Mouse (Mus musculus) heart, embryonic 14.5 days (tissue): ENCODE results near the gene Dip2c. TPM values are rescaled to one million over a fixed set of nuclear protein-coding genes. Genes with fewer than 3 reads are reported as not detected.

Experiments used
- ATAC-seq: fragments of 200-750 bp; cut with Nextera tagmentation; 2 replicates; pipeline ENCODE4 v1.8.0; 2017; ENCODE audit warnings: low read depth, moderate TSS enrichment; ENCODE audit not compliant: insufficient number of reproducible peaks, insufficient read depth, low FRiP score
- H3K27ac ChIP-seq, 2 experiments: fragments of 200-500 bp in 1 of 2; fragments of 300-500 bp in 1 of 2; sonication (generic) in 1 of 2; replicated peaks in 1 of 2; 2 replicates each; pipeline ENCODE4 v1.5.1; 2012 to 2014; ENCODE audit warnings: low read depth in 2 of 2, low read length in 2 of 2, control low read depth in 1 of 2, mild to moderate bottlenecking in 1 of 2, mixed read lengths in 1 of 2; ENCODE audit not compliant: control insufficient read depth in 1 of 2, insufficient read depth in 1 of 2
- H3K27me3 ChIP-seq: fragments of 300-500 bp; sonication (generic); 2 replicates; pipeline ENCODE4 v1.6.1; 2014; ENCODE audit warnings: mild to moderate bottlenecking, low read length, control low read depth; ENCODE audit not compliant: control insufficient read depth, insufficient read depth
- H3K36me3 ChIP-seq: fragments of 300-500 bp; sonication (generic); 2 replicates; pipeline ENCODE4 v1.6.1; 2014; ENCODE audit warnings: mild to moderate bottlenecking, control low read depth, low read length, mixed read lengths; ENCODE audit not compliant: control insufficient read depth, insufficient read depth
- H3K4me1 ChIP-seq, 2 experiments: fragments of 200-500 bp in 1 of 2; fragments of 300-500 bp in 1 of 2; sonication (generic) in 1 of 2; 2 replicates each; pipeline ENCODE4 v1.6.1; 2012 to 2014; ENCODE audit warnings: low read length in 2 of 2, control low read depth in 1 of 2, mixed read lengths in 1 of 2; ENCODE audit not compliant: control insufficient read depth in 2 of 2, insufficient read depth in 2 of 2
- H3K4me2 ChIP-seq: fragments of 300-500 bp; sonication (generic); 2 replicates; pipeline ENCODE4 v1.6.1; 2014; ENCODE audit warnings: mild to moderate bottlenecking, low read length
- H3K4me3 ChIP-seq, 2 experiments: fragments of 200-500 bp in 1 of 2; fragments of 300-500 bp in 1 of 2; sonication (generic) in 1 of 2; 2 replicates each; pipeline ENCODE4 v1.5.1; 2012 to 2014; ENCODE audit warnings: low read length in 2 of 2, mild to moderate bottlenecking in 2 of 2, control low read depth in 1 of 2, low read depth in 1 of 2, moderate library complexity in 1 of 2; ENCODE audit not compliant: control insufficient read depth in 1 of 2, insufficient read depth in 1 of 2
- H3K9ac ChIP-seq: fragments of 300-500 bp; sonication (generic); 2 replicates; pipeline ENCODE4 v1.6.1; 2014; ENCODE audit warnings: mild to moderate bottlenecking, low read length
- H3K9me3 ChIP-seq: fragments of 300-500 bp; sonication (generic); 2 replicates; pipeline ENCODE4 v1.6.1; 2016; ENCODE audit warnings: low read length, control low read depth; ENCODE audit not compliant: control insufficient read depth
- WGBS: fragments of 180-500 bp; shearing (Covaris S2); extraction: QIAGEN DNeasy Blood & Tissue Kit; methylation state at CpG from one replicate; pipeline ENCODE4 v1.1.7; 2014; 5-methylcytosine and 5-hydroxymethylcytosine counted together
- polyA plus RNA-seq: library from polyadenylated mRNA; unstranded; fragments of >200 nt; fragmentation: Nextera tagmentation; extraction: Ambion mirVana; gene quantifications from 2 replicates; pipeline ENCODE4 v1.2.1, GENCODE M21; 2014

Dip2c gene
- polyA plus RNA-seq, 1 experiment from 2014 or later, result 11.0 TPM

DNA sequence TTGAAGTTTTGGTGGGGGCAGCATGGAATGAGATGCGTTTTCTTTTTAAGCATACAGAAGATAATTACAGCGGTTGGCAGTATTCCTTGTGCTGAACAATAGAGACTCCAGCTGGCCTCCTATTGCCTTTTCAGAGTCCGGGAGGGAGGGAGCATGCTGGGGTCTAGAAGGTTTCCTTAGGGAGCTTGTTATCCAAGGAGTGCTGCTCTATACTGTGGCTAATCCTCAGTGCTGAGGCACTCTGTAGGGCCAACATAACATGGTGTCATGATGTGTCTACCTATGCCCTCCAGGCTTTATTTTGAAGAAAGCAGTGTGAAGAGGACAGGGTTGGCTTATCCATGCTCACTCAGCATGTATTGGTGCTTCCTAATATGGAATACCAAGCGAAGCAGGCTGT lies 79.0 kb downstream of the Dip2c start:
- no peak for ATAC-seq
- peaks cover 5 to 17% of the 10 kb centered on the region in 2 experiments for H3K4me1 ChIP-seq
- no peaks in the 10 kb centered on the region for H3K27me3 ChIP-seq
- no peak overlapping the region for H3K4me2 ChIP-seq
- H3K9me3 ChIP-seq, result no peaks in the 10 kb centered on the region
- 73% methylated on average over 4 of the region's 4 CpGs for WGBS
- H3K27ac ChIP-seq, result no peak overlapping the region
- H3K36me3 ChIP-seq, result no peaks in the 10 kb centered on the region
- H3K4me3 ChIP-seq, result no peak overlapping the region
- no peak overlapping the region for H3K9ac ChIP-seq

GRCm38 (mm10) chr13:9361457-9361856 lies 85.1 kb downstream of the Dip2c start:
- Histone ChIP-seq H3K4me3 (no peak overlapping the region), H3K27ac (no peak overlapping the region), H3K36me3 (no peaks in the 10 kb centered on the region), H3K9me3 (no peaks in the 10 kb centered on the region), H3K4me2 (no peak overlapping the region), H3K9ac (no peak overlapping the region), H3K4me1 (peaks cover 3 to 12% of the 10 kb centered on the region in 2 experiments; a peak in 2 of 4 replicates), H3K27me3 (no peaks in the 10 kb centered on the region)
- WGBS, result 51% methylated on average over 2 of the region's 2 CpGs
- ATAC-seq, result no peak

DNA sequence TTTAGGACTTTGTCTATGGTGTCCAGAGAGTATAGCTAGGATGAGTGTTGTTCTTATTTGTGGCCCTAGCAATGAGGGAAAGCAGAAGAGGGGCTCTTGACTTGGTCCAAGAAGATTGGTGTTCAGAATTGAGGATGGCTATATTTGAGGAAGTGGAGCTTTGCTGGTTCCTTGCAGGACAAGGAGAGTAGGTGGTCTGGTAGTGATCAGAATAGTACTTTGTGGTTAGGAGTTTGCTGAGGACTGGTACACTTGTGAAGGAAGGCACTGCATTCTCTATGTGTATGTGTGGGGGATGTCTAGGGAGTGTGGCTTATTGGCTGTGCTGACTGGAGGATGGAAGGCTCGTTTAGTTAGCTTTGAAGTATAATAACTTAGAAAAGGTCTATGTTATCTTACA lies 95.1 kb downstream of the Dip2c start:
- 78% methylated on average over 1 of the region's 1 CpGs for WGBS
- no peaks in the 10 kb centered on the region for H3K36me3 ChIP-seq
- H3K27ac ChIP-seq, result no peak overlapping the region
- no peak overlapping the region for H3K4me3 ChIP-seq
- H3K9me3 ChIP-seq, result no peaks in the 10 kb centered on the region
- ATAC-seq, result no peak
- H3K4me1 ChIP-seq, result peaks cover 2 to 7% of the 10 kb centered on the region in 2 experiments; a peak in 3 of 4 replicates
- H3K27me3 ChIP-seq, result no peaks in the 10 kb centered on the region
- no peak overlapping the region for H3K9ac ChIP-seq
- H3K4me2 ChIP-seq, result no peak overlapping the region

DNA sequence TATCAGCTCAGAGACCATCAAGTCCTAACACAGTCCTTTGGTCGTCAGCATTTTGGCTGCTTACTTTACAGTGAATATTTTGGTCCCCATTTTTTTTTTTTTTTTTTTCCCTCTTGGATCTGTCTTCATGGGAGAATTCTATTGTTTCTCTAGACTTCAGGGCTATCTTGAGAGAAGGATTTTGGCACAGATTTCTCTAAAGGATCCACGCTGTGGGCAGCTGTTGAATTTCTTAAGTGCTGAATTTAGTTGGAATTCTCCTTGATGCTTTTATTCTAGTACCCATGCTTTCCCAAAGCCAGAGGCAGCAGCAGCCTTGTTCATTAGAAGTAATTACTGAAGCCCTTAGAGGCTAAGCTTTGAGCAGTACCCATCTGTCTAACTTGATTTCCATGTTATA lies 100.8 kb downstream of the Dip2c start:
- H3K27me3 ChIP-seq, result no peaks in the 10 kb centered on the region
- H3K27ac ChIP-seq, result no peak overlapping the region
- H3K4me2 ChIP-seq, result no peak overlapping the region
- no peak overlapping the region for H3K4me3 ChIP-seq
- peaks cover 4 to 11% of the 10 kb centered on the region in 2 experiments for H3K4me1 ChIP-seq
- ATAC-seq, result no peak
- no peak overlapping the region for H3K9ac ChIP-seq
- H3K9me3 ChIP-seq, result peaks cover 8% of the 10 kb centered on the region
- WGBS, result 51% methylated on average over 2 of the region's 2 CpGs
- H3K36me3 ChIP-seq, result no peaks in the 10 kb centered on the region

- Histone ChIP-seq H3K4me1 (peaks cover 4 to 11% of the 10 kb centered on the region in 2 experiments), H3K4me3 (no peak overlapping the region), H3K9ac (no peak overlapping the region), H3K27me3 (no peaks in the 10 kb centered on the region), H3K4me2 (no peak overlapping the region), H3K36me3 (no peaks in the 10 kb centered on the region), H3K27ac (no peak overlapping the region), H3K9me3 (peaks cover 8% of the 10 kb centered on the region)
- ATAC-seq, result no peak
- 76% methylated on average over 5 of the region's 5 CpGs for WGBS
Observed at GRCm38 (mm10) chr13:9380740-9381410, 104.5 kb downstream of the Dip2c start.

DNA sequence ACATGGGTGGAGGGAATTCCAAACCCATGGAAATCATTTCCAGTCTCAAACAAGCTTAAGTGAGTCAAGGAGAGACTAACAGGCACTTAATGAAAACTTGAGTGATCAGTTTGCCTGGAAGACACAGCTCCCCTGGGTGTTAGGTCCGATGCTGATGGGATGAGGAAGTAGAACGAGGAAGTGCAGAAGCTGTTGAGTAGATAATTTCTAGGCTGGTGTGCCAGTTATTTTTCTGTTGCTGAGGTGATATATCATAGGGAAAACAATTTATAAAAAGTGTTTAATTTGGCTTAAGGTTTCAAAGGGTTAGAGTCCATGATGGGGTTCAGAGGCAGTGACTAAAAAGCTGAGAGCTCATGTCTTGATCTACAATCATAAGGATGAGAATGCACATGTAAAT lies 111.7 kb downstream of the Dip2c start:
- Histone ChIP-seq H3K4me3 (peak overlapping the region in 1 of 2 experiments; percentile 27; a peak in 3 of 4 replicates), H3K27me3 (no peaks in the 10 kb centered on the region), H3K36me3 (no peaks in the 10 kb centered on the region), H3K4me1 (peaks cover 0 to 4% of the 10 kb centered on the region in 2 experiments; a peak in 3 of 4 replicates), H3K9me3 (no peaks in the 10 kb centered on the region), H3K9ac (peak overlapping the region; percentile 54; the same call in 1 of the 2 replicates), H3K4me2 (peak overlapping the region; percentile 62), H3K27ac (no peak overlapping the region)
- ATAC-seq, result no peak
- WGBS, result 68% methylated on average over 2 of the region's 2 CpGs

DNA sequence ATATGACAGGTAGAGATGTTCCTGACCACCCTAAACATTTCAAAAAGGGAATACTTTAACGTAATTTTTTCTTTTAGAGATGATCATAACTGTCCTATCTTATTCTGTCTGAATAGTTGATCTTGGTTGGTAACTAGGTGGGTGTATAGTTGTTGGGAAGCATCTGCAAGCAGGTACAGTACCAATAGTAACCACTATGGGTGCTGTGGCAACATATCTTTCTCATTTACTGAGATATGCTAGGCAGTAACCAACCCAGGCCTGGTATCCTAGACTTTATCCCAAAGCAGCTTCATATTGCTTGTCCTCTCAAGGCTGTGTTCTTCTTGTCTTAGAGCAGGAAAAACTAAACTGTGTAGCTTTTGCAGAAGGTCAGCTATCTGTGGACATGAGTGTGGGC lies 113.0 kb downstream of the Dip2c start:
- 81% methylated on average over 1 of the region's 1 CpGs for WGBS
- H3K27ac ChIP-seq, result no peak overlapping the region
- no peaks in the 10 kb centered on the region for H3K27me3 ChIP-seq
- H3K9ac ChIP-seq, result no peak overlapping the region
- H3K36me3 ChIP-seq, result no peaks in the 10 kb centered on the region
- no peaks in the 10 kb centered on the region for H3K9me3 ChIP-seq
- no peak for ATAC-seq
- no peak overlapping the region for H3K4me2 ChIP-seq
- no peak overlapping the region for H3K4me3 ChIP-seq
- peaks cover 0 to 4% of the 10 kb centered on the region in 2 experiments; a peak in 3 of 4 replicates for H3K4me1 ChIP-seq
